Mouse (Mus musculus): Measurements from ENCODE around the gene Mpst. TPM values are rescaled to one million over a fixed set of nuclear protein-coding genes. Genes with fewer than 3 reads are reported as not detected.

The Mpst gene
- polyA plus RNA-seq (2012; rRNA removed): 5.1 and 6.4 TPM in 2 replicates

- Histone ChIP-seq H3K27ac (ENCODE audit: control insufficient read depth, insufficient read depth, low read depth, low read length) (peak within 1 kb of the TSS; percentile 86), H3K27me3 (ENCODE audit: control insufficient read depth, insufficient read depth, low read length) (no peaks in the 10 kb centered on the region), H3K4me3 (ENCODE audit: control insufficient read depth, low read depth, low read length) (peak within 1 kb of the TSS; percentile 85), H3K4me1 (ENCODE audit: control insufficient read depth, insufficient read depth, low read length) (peaks cover 22% of the 10 kb centered on the region), H3K36me3 (ENCODE audit: control insufficient read depth, insufficient read depth, low read length) (no peaks in the 10 kb centered on the region)
- TF ChIP-seq POLR2A (IDR thresholded peaks at IDR 0.05; ENCODE audit: control insufficient read depth, low read depth, low read length): no peak; the same call in 1 of the 2 replicates
- no peak for TF ChIP-seq CTCF (IDR thresholded peaks at IDR 0.05; ENCODE audit: control insufficient read depth, insufficient read depth, insufficient replicate concordance, low read depth, low read length)
Measured at GRCm38 (mm10) chr15:78406293-78406934, at the start of gene Mpst. Gene Mpst (plus strand): TSS chr15:78406416.

GRCm38 (mm10) chr15:78365916-78366315 lies 40.3 kb upstream of the Mpst start:
- no peaks in the 10 kb centered on the region for H3K27me3 ChIP-seq (ENCODE audit: control insufficient read depth, insufficient read depth, low read length)
- H3K4me3 ChIP-seq (ENCODE audit: control insufficient read depth, low read depth, low read length): no peak overlapping the region
- peaks cover 2% of the 10 kb centered on the region; the same call in 1 of the 2 replicates for H3K4me1 ChIP-seq (ENCODE audit: control insufficient read depth, insufficient read depth, low read length)
- TF ChIP-seq POLR2A (IDR thresholded peaks at IDR 0.05; ENCODE audit: control insufficient read depth, low read depth, low read length) (no peak), CTCF (IDR thresholded peaks at IDR 0.05; ENCODE audit: control insufficient read depth, insufficient read depth, insufficient replicate concordance, low read depth, low read length) (no peak)
- H3K36me3 ChIP-seq (ENCODE audit: control insufficient read depth, insufficient read depth, low read length): no peaks in the 10 kb centered on the region
- H3K27ac ChIP-seq (ENCODE audit: control insufficient read depth, insufficient read depth, low read depth, low read length): no peak overlapping the region

- H3K27me3 ChIP-seq (ENCODE audit: control insufficient read depth, insufficient read depth, low read length): no peaks in the 10 kb centered on the region
- H3K4me1 ChIP-seq (ENCODE audit: control insufficient read depth, insufficient read depth, low read length): peaks cover 2% of the 10 kb centered on the region; the same call in 1 of the 2 replicates
- TF ChIP-seq CTCF (IDR thresholded peaks at IDR 0.05; ENCODE audit: control insufficient read depth, insufficient read depth, insufficient replicate concordance, low read depth, low read length) (no peak), POLR2A (IDR thresholded peaks at IDR 0.05; ENCODE audit: control insufficient read depth, low read depth, low read length) (no peak)
- H3K4me3 ChIP-seq (ENCODE audit: control insufficient read depth, low read depth, low read length): no peak overlapping the region
- no peak overlapping the region for H3K27ac ChIP-seq (ENCODE audit: control insufficient read depth, insufficient read depth, low read depth, low read length)
- no peaks in the 10 kb centered on the region for H3K36me3 ChIP-seq (ENCODE audit: control insufficient read depth, insufficient read depth, low read length)
Measured at GRCm38 (mm10) chr15:78366875-78367274, 39.3 kb upstream of the Mpst start.

- Histone ChIP-seq H3K4me3 (ENCODE audit: control insufficient read depth, low read depth, low read length) (no peak overlapping the region), H3K4me1 (ENCODE audit: control insufficient read depth, insufficient read depth, low read length) (peaks cover 2% of the 10 kb centered on the region; the same call in 1 of the 2 replicates)
- TF ChIP-seq CTCF (IDR thresholded peaks at IDR 0.05; ENCODE audit: control insufficient read depth, insufficient read depth, insufficient replicate concordance, low read depth, low read length): no peak
- no peak for TF ChIP-seq POLR2A (IDR thresholded peaks at IDR 0.05; ENCODE audit: control insufficient read depth, low read depth, low read length)
Measured at GRCm38 (mm10) chr15:78367811-78368210, 38.4 kb upstream of the Mpst start.

GRCm38 (mm10) chr15:78368926-78369346 lies 37.3 kb upstream of the Mpst start:
- Histone ChIP-seq H3K36me3 (ENCODE audit: control insufficient read depth, insufficient read depth, low read length) (no peaks in the 10 kb centered on the region), H3K4me3 (ENCODE audit: control insufficient read depth, low read depth, low read length) (no peak overlapping the region), H3K4me1 (ENCODE audit: control insufficient read depth, insufficient read depth, low read length) (peaks cover 2% of the 10 kb centered on the region; the same call in 1 of the 2 replicates), H3K27ac (ENCODE audit: control insufficient read depth, insufficient read depth, low read depth, low read length) (no peak overlapping the region), H3K27me3 (ENCODE audit: control insufficient read depth, insufficient read depth, low read length) (no peaks in the 10 kb centered on the region)
- peak; percentile 93 for TF ChIP-seq CTCF (IDR thresholded peaks at IDR 0.05; ENCODE audit: control insufficient read depth, insufficient read depth, insufficient replicate concordance, low read depth, low read length)
- no peak for TF ChIP-seq POLR2A (IDR thresholded peaks at IDR 0.05; ENCODE audit: control insufficient read depth, low read depth, low read length)

More at GRCm38 (mm10) chr15:78367811-78368210, 38.4 kb upstream of the Mpst start:
- no peaks in the 10 kb centered on the region for H3K36me3 ChIP-seq (ENCODE audit: control insufficient read depth, insufficient read depth, low read length)
- H3K27ac ChIP-seq (ENCODE audit: control insufficient read depth, insufficient read depth, low read depth, low read length): no peak overlapping the region
- H3K27me3 ChIP-seq (ENCODE audit: control insufficient read depth, insufficient read depth, low read length): no peaks in the 10 kb centered on the region

- H3K36me3 ChIP-seq (ENCODE audit: control insufficient read depth, insufficient read depth, low read length): no peaks in the 10 kb centered on the region
- no peaks in the 10 kb centered on the region for H3K27me3 ChIP-seq (ENCODE audit: control insufficient read depth, insufficient read depth, low read length)
- TF ChIP-seq CTCF (IDR thresholded peaks at IDR 0.05; ENCODE audit: control insufficient read depth, insufficient read depth, insufficient replicate concordance, low read depth, low read length): no peak
- H3K4me3 ChIP-seq (ENCODE audit: control insufficient read depth, low read depth, low read length): no peak overlapping the region
- H3K27ac ChIP-seq (ENCODE audit: control insufficient read depth, insufficient read depth, low read depth, low read length): no peak overlapping the region
- peaks cover 2% of the 10 kb centered on the region; the same call in 1 of the 2 replicates for H3K4me1 ChIP-seq (ENCODE audit: control insufficient read depth, insufficient read depth, low read length)
Measured at GRCm38 (mm10) chr15:78369641-78370040, 36.6 kb upstream of the Mpst start.

GRCm38 (mm10) chr15:78372796-78373195 lies 33.4 kb upstream of the Mpst start:
- TF ChIP-seq CTCF (IDR thresholded peaks at IDR 0.05; ENCODE audit: control insufficient read depth, insufficient read depth, insufficient replicate concordance, low read depth, low read length): no peak
- Histone ChIP-seq H3K4me1 (ENCODE audit: control insufficient read depth, insufficient read depth, low read length) (peaks cover 3% of the 10 kb centered on the region), H3K4me3 (ENCODE audit: control insufficient read depth, low read depth, low read length) (no peak overlapping the region), H3K27ac (ENCODE audit: control insufficient read depth, insufficient read depth, low read depth, low read length) (no peak overlapping the region), H3K36me3 (ENCODE audit: control insufficient read depth, insufficient read depth, low read length) (no peaks in the 10 kb centered on the region), H3K27me3 (ENCODE audit: control insufficient read depth, insufficient read depth, low read length) (no peaks in the 10 kb centered on the region)

All from testis, adult 2 months (tissue).